Mouse (Mus musculus): ENCODE data around the gene Slc16a11. TPM values are rescaled to one million over a fixed set of nuclear protein-coding genes. Genes with fewer than 3 reads are reported as not detected.

The Slc16a11 gene
- total and polyA plus RNA-seq, 3 experiments, result 0.51 to 2.3 TPM; not detected in 1

GRCm38 (mm10) chr11:70214191-70214855 lies 1.8 kb downstream of the Slc16a11 start:
- H3K4me3 ChIP-seq (replicated peaks in 1 of 3; ENCODE audit: low read depth in 2 of 3, low read length in 2 of 3, poor library complexity in 1 of 3), result no peak overlapping the region

GRCm38 (mm10) chr11:70214856-70215209 lies 2.3 kb downstream of the Slc16a11 start:
- in situ Hi-C loops (cut with MboI; ENCODE audit: low pct_ligation_motif_present, low pct_unique_long_range_greater_than_20kb, low sequenced_read_pairs), result no loop called here
- no peak for DNase-seq (ENCODE audit: extremely low read depth)
- no peak overlapping the region for H3K9ac ChIP-seq (ENCODE audit: insufficient read depth, low read depth)

More at GRCm38 (mm10) chr11:70214191-70214855, 1.8 kb downstream of the Slc16a11 start:
- Histone ChIP-seq H3K9ac (ENCODE audit: insufficient read depth, low read depth) (no peak overlapping the region), H3K79me2 (replicated peaks; ENCODE audit: control insufficient read depth, extremely low read depth, insufficient read depth, poor library complexity, severe bottlenecking) (no peaks in the 10 kb centered on the region), H3K9me3 (replicated peaks; ENCODE audit: low read length) (no peaks in the 10 kb centered on the region), H3K4me2 (ENCODE audit: insufficient read depth, low read depth, poor library complexity, severe bottlenecking) (no peak overlapping the region), H3K27ac (ENCODE audit: insufficient read depth, low read depth) (no peak overlapping the region), H3K27me3 (replicated peaks) (no peaks in the 10 kb centered on the region), H3K36me3 (replicated peaks in 1 of 2; ENCODE audit: control insufficient read depth in 1 of 2, insufficient read depth in 1 of 2, low read length in 1 of 2) (peaks cover 5 to 48% of the 10 kb centered on the region in 2 experiments), H3K4me1 (ENCODE audit: control insufficient read depth in 1 of 2, insufficient read depth in 2 of 2) (peaks cover 8 to 13% of the 10 kb centered on the region in 2 experiments; a peak in 3 of 4 replicates)
- TF ChIP-seq TCF12 (IDR thresholded peaks at IDR 0.05; ENCODE audit: low read depth, low read length), result no peak
- TF ChIP-seq NRF1 (IDR thresholded peaks at IDR 0.05; ENCODE audit: low read depth, low read length), result no peak
- TF ChIP-seq MEF2A (IDR thresholded peaks at IDR 0.05; ENCODE audit: borderline replicate concordance, low read depth, low read length), result no peak
- TF ChIP-seq EP300 (IDR thresholded peaks at IDR 0.05; ENCODE audit: low read length), result no peak
- no peak for TF ChIP-seq ZKSCAN1 (IDR thresholded peaks at IDR 0.05; ENCODE audit: borderline replicate concordance, low read depth, low read length)
- TF ChIP-seq POLR2A (IDR thresholded peaks at IDR 0.05; ENCODE audit: low read depth, low read length), result no peak
- no peak for TF ChIP-seq MAFK (IDR thresholded peaks at IDR 0.05; ENCODE audit: insufficient replicate concordance, low read length)
- no peak for TF ChIP-seq CTCF (conservative IDR thresholded peaks at IDR 0.05 in 1 of 2, IDR thresholded peaks at IDR 0.05 in 1 of 2; ENCODE audit: low read depth in 2 of 2, low read length in 2 of 2)
- TF ChIP-seq TBP (conservative IDR thresholded peaks at IDR 0.05; ENCODE audit: low read depth, low read length), result no peak
- no peak for DNase-seq (ENCODE audit: extremely low read depth)
- dilution Hi-C loops (cut with MboI; ENCODE audit: extremely low pct_ligation_motif_present, extremely low pct_unique_long_range_greater_than_20kb, low sequenced_read_pairs) (no loop called here), in situ Hi-C loops (cut with MboI; ENCODE audit: low pct_ligation_motif_present, low pct_unique_long_range_greater_than_20kb, low sequenced_read_pairs) (no loop called here)

More at GRCm38 (mm10) chr11:70214856-70215209, 2.3 kb downstream of the Slc16a11 start:
- Histone ChIP-seq H3K9me3 (replicated peaks; ENCODE audit: low read length) (no peaks in the 10 kb centered on the region), H3K79me2 (replicated peaks; ENCODE audit: control insufficient read depth, extremely low read depth, insufficient read depth, poor library complexity, severe bottlenecking) (no peaks in the 10 kb centered on the region), H3K4me2 (ENCODE audit: insufficient read depth, low read depth, poor library complexity, severe bottlenecking) (no peak overlapping the region), H3K4me3 (replicated peaks in 1 of 3; ENCODE audit: low read depth in 2 of 3, low read length in 2 of 3, poor library complexity in 1 of 3) (no peak overlapping the region), H3K4me1 (ENCODE audit: control insufficient read depth in 1 of 2, insufficient read depth in 2 of 2) (peaks cover 9 to 18% of the 10 kb centered on the region in 2 experiments; a peak in 3 of 4 replicates), H3K27me3 (replicated peaks) (no peaks in the 10 kb centered on the region), H3K36me3 (replicated peaks in 1 of 2; ENCODE audit: control insufficient read depth in 1 of 2, insufficient read depth in 1 of 2, low read length in 1 of 2) (peaks cover 5 to 48% of the 10 kb centered on the region in 2 experiments), H3K27ac (ENCODE audit: insufficient read depth, low read depth) (no peak overlapping the region)
- TF ChIP-seq MYC (IDR thresholded peaks at IDR 0.05; ENCODE audit: low read depth, low read length), result no peak
- no peak for TF ChIP-seq BHLHE40 (IDR thresholded peaks at IDR 0.05; ENCODE audit: low read depth, low read length)
- no peak for TF ChIP-seq RCOR1 (conservative IDR thresholded peaks at IDR 0.05; ENCODE audit: low read depth, low read length)
- no peak for TF ChIP-seq ELF1 (IDR thresholded peaks at IDR 0.05; ENCODE audit: low read depth, low read length)
- no peak for TF ChIP-seq MAZ (IDR thresholded peaks at IDR 0.05; ENCODE audit: low read depth, low read length)
- TF ChIP-seq JUND (conservative IDR thresholded peaks at IDR 0.05; ENCODE audit: low read depth, low read length), result no peak
- TF ChIP-seq TBP (conservative IDR thresholded peaks at IDR 0.05; ENCODE audit: low read depth, low read length), result no peak
- TF ChIP-seq NELFE (IDR thresholded peaks at IDR 0.05; ENCODE audit: low read depth, low read length), result no peak
- TF ChIP-seq CTCF (conservative IDR thresholded peaks at IDR 0.05 in 1 of 2, IDR thresholded peaks at IDR 0.05 in 1 of 2; ENCODE audit: low read depth in 2 of 2, low read length in 2 of 2), result no peak
- TF ChIP-seq USF2 (conservative IDR thresholded peaks at IDR 0.05; ENCODE audit: low read depth, low read length), result no peak
- no peak for TF ChIP-seq CHD1 (IDR thresholded peaks at IDR 0.05; ENCODE audit: low read depth, low read length)
- no peak for TF ChIP-seq ETS1 (conservative IDR thresholded peaks at IDR 0.05; ENCODE audit: low read depth, low read length)
- no peak for TF ChIP-seq IRF4 (IDR thresholded peaks at IDR 0.05; ENCODE audit: low read depth, low read length)
- TF ChIP-seq MEF2A (IDR thresholded peaks at IDR 0.05; ENCODE audit: borderline replicate concordance, low read depth, low read length), result no peak
- no peak for TF ChIP-seq MAFK (IDR thresholded peaks at IDR 0.05; ENCODE audit: insufficient replicate concordance, low read length)
- TF ChIP-seq ZNF384 (IDR thresholded peaks at IDR 0.05; ENCODE audit: low read depth, low read length), result no peak
- TF ChIP-seq POLR2AphosphoS2 (IDR thresholded peaks at IDR 0.05; ENCODE audit: low read depth, low read length), result no peak
- dilution Hi-C loops (cut with MboI; ENCODE audit: extremely low pct_ligation_motif_present, extremely low pct_unique_long_range_greater_than_20kb, low sequenced_read_pairs), result no loop called here

Data from CH12.LX (cell line).